Mouse (Mus musculus) limb, embryonic 13.5 days (tissue): Measurements from ENCODE around the gene Akap8l. TPM values are rescaled to one million over a fixed set of nuclear protein-coding genes. Genes with fewer than 3 reads are reported as not detected.

Experiments used
- ATAC-seq: fragments of 200-750 bp; cut with Nextera tagmentation; 2 replicates; pipeline ENCODE4 v1.8.0; 2017; ENCODE audit warnings: low read depth, moderate number of reproducible peaks, moderate TSS enrichment; ENCODE audit not compliant: low FRiP score
- H3K27ac ChIP-seq: fragments of 300-500 bp; sonication (generic); 2 replicates; pipeline ENCODE4 v1.5.1; 2015; ENCODE audit warnings: inconsistent platforms, mild to moderate bottlenecking, moderate library complexity
- H3K27me3 ChIP-seq: fragments of 300-500 bp; sonication (generic); 2 replicates; pipeline ENCODE4 v1.6.1; 2015; ENCODE audit warnings: mild to moderate bottlenecking, inconsistent platforms
- H3K36me3 ChIP-seq: fragments of 300-500 bp; sonication (generic); 2 replicates; pipeline ENCODE4 v1.6.1; 2015; ENCODE audit warnings: inconsistent platforms, mild to moderate bottlenecking, moderate library complexity
- H3K4me1 ChIP-seq: fragments of 300-500 bp; sonication (generic); 2 replicates; pipeline ENCODE4 v1.6.1; 2015; ENCODE audit warnings: inconsistent platforms
- H3K4me2 ChIP-seq: fragments of 300-500 bp; sonication (generic); replicated peaks from 2 replicates; pipeline ENCODE4 v1.6.1; 2015; ENCODE audit warnings: inconsistent platforms, mild to moderate bottlenecking, moderate library complexity
- H3K4me3 ChIP-seq: fragments of 300-500 bp; sonication (generic); 2 replicates; pipeline ENCODE4 v1.5.1; 2015; ENCODE audit warnings: moderate library complexity, mild to moderate bottlenecking, inconsistent platforms
- H3K9ac ChIP-seq: fragments of 300-500 bp; sonication (generic); 2 replicates; pipeline ENCODE4 v1.6.1; 2015; ENCODE audit warnings: mild to moderate bottlenecking, inconsistent platforms
- H3K9me3 ChIP-seq: fragments of 300-500 bp; sonication (generic); 2 replicates; pipeline ENCODE4 v1.6.1; 2016; ENCODE audit warnings: inconsistent platforms
- WGBS: fragments of 180-500 bp; shearing (Covaris S2); methylation state at CpG from one replicate; pipeline ENCODE4 v1.1.7; 2015; 5-methylcytosine and 5-hydroxymethylcytosine counted together
- microRNA-seq: library from miRNA; unstranded; fragments of <30 nt; microRNA quantifications from one replicate; pipeline ENCODE4, GENCODE M21; 2016
- polyA plus RNA-seq: library from polyadenylated mRNA; unstranded; fragments of >200 nt; fragmentation: Nextera tagmentation; extraction: Ambion mirVana; gene quantifications from 2 replicates; pipeline ENCODE4 v1.2.1, GENCODE M21; 2015

The Akap8l gene
- polyA plus RNA-seq, 1 experiment from 2014 or later = 116 TPM

GRCm38 (mm10) chr17:32275568-32275967 is 74.8 kb downstream of the Akap8l start:
- no peak overlapping the region for H3K27ac ChIP-seq
- H3K36me3 ChIP-seq = no peaks in the 10 kb centered on the region
- H3K4me3 ChIP-seq = no peak overlapping the region
- H3K4me1 ChIP-seq = peaks cover 6% of the 10 kb centered on the region; the same call in 1 of the 2 replicates
- no peaks in the 10 kb centered on the region for H3K27me3 ChIP-seq
- H3K9me3 ChIP-seq = no peaks in the 10 kb centered on the region
- no peak overlapping the region for H3K9ac ChIP-seq
- WGBS = 94% methylated on average over 3 of the region's 3 CpGs
- no peak overlapping the region for H3K4me2 ChIP-seq
- no peak for ATAC-seq

Small RNA genes lying within 50 kb of the gene (microRNA-seq; reads per million reads assigned to microRNA genes)
- gene Gm22201 = not detected

Other genes with a start within 250 kb of the Akap8l start
- 14.9 and 16.9 TPM in 2 replicates for gene Notch3, start 183.8 kb downstream of the Akap8l start, polyA plus RNA-seq
- 0.26 and 0.29 TPM in 2 replicates for gene Ephx3, start 161.1 kb downstream of the Akap8l start, polyA plus RNA-seq
- gene Brd4, start 65.9 kb downstream of the Akap8l start, polyA plus RNA-seq = 99.1 and 109 TPM in 2 replicates
- gene Akap8, start 29.4 kb downstream of the Akap8l start, polyA plus RNA-seq = 110 and 123 TPM in 2 replicates
- gene Wiz, start 38.8 kb upstream of the Akap8l start, polyA plus RNA-seq = 23.4 and 25.2 TPM in 2 replicates
- gene Rasal3, start 53.0 kb upstream of the Akap8l start, polyA plus RNA-seq = 0.85 and 1.1 TPM in 2 replicates
- gene Pglyrp2, start 73.6 kb upstream of the Akap8l start, polyA plus RNA-seq = 0.09 TPM in 2 replicates
- 0.79 and 1.9 TPM in 2 replicates for gene Cyp4f39, start 102.1 kb upstream of the Akap8l start, polyA plus RNA-seq
- 16.3 and 17.7 TPM in 2 replicates for gene Cyp4f17, start 155.4 kb upstream of the Akap8l start, polyA plus RNA-seq
- gene Cyp4f16, start 186.0 kb upstream of the Akap8l start, polyA plus RNA-seq = 23.9 and 27.2 TPM in 2 replicates